Mouse (Mus musculus) adrenal gland, adult 18-20 months (tissue): ENCODE measurements around the gene Ahcyl1. TPM values are rescaled to one million over a fixed set of nuclear protein-coding genes. Genes with fewer than 3 reads are reported as not detected.

ENCODE experiments used
- DNase-seq, 2 experiments: peaks; one replicate each; pipeline ENCODE4 v3.0.0; 2021 to 2022; ENCODE audit warnings: low spot score in 2 of 2
- total RNA-seq, 2 experiments: library from RNA; stranded (reverse); gene quantifications; 1 replicate in 1 of 2; 2 replicates in 1 of 2; pipeline ENCODE4 v1.2.3; 2021

Gene Ahcyl1
- total RNA-seq, 2 experiments from 2014 or later = 252 to 308 TPM

GRCm38 (mm10) chr3:107621286-107622075 lies 74.9 kb downstream of the Ahcyl1 start:
- DNase-seq = peak in 1 of 2 experiments; percentile 16

GRCm38 (mm10) chr3:107619911-107620310 lies 76.4 kb downstream of the Ahcyl1 start:
- DNase-seq = peak in 1 of 2 experiments; percentile 8

- peak in 1 of 2 experiments; percentile 10 for DNase-seq
Measured at GRCm38 (mm10) chr3:107617800-107618199, 78.6 kb downstream of the Ahcyl1 start.

Other genes with a start within 250 kb of the Ahcyl1 start
- 10 to 100 TPM in 1 of 2 experiments, 1 to 10 TPM in 1; 9.4 to 12.9 TPM for gene Kcnc4, start 237.0 kb downstream of the Ahcyl1 start, total RNA-seq
- gene Slc6a17, start 178.5 kb downstream of the Ahcyl1 start, total RNA-seq = 10 to 100 TPM in 1 of 2 experiments, 1 to 10 TPM in 1; 6.4 to 14.9 TPM
- gene Ubl4b, start 141.5 kb downstream of the Ahcyl1 start, total RNA-seq = not detected
- gene Alx3, start 101.5 kb downstream of the Ahcyl1 start, total RNA-seq = not detected
- gene Gm10961, start 65.2 kb downstream of the Ahcyl1 start, total RNA-seq = not detected
- 10 to 100 TPM; 28.2 to 34.6 TPM for gene Strip1, start 64.9 kb downstream of the Ahcyl1 start, total RNA-seq
- gene Csf1, start 63.9 kb upstream of the Ahcyl1 start, total RNA-seq = 10 to 100 TPM; 13.2 to 34.7 TPM
- gene Eps8l3, start 180.7 kb upstream of the Ahcyl1 start, total RNA-seq = not detected
- gene Gstm5, start 199.3 kb upstream of the Ahcyl1 start, total RNA-seq = 10 to 100 TPM; 30.0 to 48.3 TPM
- 100 to 1,000 TPM; 143 to 179 TPM for gene Gstm7, start 235.3 kb upstream of the Ahcyl1 start, total RNA-seq
- gene Gstm6, start 247.2 kb upstream of the Ahcyl1 start, total RNA-seq = 1 to 10 TPM; 6.1 to 8.0 TPM